Mouse (Mus musculus) macrophage (primary cell): ENCODE measurements around the gene Plch1. TPM values are rescaled to one million over a fixed set of nuclear protein-coding genes. Genes with fewer than 3 reads are reported as not detected.

ENCODE experiments used
- H3K27ac ChIP-seq: fragments of 350-480 bp; formaldehyde crosslinking; 2 replicates; pipeline ENCODE4 v1.9.0; 2021
- H3K36me3 ChIP-seq: fragments of 350-480 bp; formaldehyde crosslinking; 2 replicates; pipeline ENCODE4 v1.9.0; 2021; ENCODE audit errors: inconsistent target
- H3K4me3 ChIP-seq: fragments of 350-480 bp; formaldehyde crosslinking; 2 replicates; pipeline ENCODE4 v1.9.0; 2021; ENCODE audit errors: inconsistent target
- H3K79me2 ChIP-seq: fragments of 350-480 bp; formaldehyde crosslinking; 2 replicates; pipeline ENCODE4 v1.9.0; 2021; ENCODE audit errors: inconsistent target
- WGBS: methylation state at CpG from one replicate; pipeline ENCODE4 v1.1.7; 2026; ENCODE audit warnings: inconsistent platforms; ENCODE audit not compliant: missing documents; 5-methylcytosine and 5-hydroxymethylcytosine counted together
- polyA plus RNA-seq: library from polyadenylated mRNA; stranded (reverse); fragments of 250-400 nt; gene quantifications from 3 replicates; pipeline ENCODE4 v1.2.4, GENCODE M21; 2018; ENCODE audit warnings: inconsistent platforms

Gene Plch1
- polyA plus RNA-seq, 1 experiment from 2014 or later, result not detected

DNA sequence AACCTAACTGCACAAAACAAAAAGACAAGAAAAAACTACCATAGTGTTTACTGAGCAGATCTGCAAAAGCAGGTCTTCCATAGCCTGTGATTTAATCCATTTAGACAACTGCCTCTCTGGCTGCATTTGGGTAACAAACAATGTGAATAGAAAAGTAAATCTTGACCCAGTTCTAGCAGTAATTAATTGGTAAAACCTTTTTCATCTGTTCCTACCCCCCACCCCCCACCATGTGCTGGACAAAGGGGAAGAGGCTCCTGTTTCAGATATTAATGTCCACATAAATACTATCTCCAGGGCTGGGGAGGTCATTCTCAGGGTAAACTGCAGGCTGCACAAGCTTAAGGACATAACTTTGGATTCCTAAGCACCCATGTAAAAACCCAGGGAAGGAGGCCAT is 63.5 kb downstream of the Plch1 start:
- H3K27ac ChIP-seq, result no peak overlapping the region
- no peaks in the 10 kb centered on the region for H3K36me3 ChIP-seq
- no peaks in the 10 kb centered on the region for H3K79me2 ChIP-seq
- H3K4me3 ChIP-seq, result no peak overlapping the region

DNA sequence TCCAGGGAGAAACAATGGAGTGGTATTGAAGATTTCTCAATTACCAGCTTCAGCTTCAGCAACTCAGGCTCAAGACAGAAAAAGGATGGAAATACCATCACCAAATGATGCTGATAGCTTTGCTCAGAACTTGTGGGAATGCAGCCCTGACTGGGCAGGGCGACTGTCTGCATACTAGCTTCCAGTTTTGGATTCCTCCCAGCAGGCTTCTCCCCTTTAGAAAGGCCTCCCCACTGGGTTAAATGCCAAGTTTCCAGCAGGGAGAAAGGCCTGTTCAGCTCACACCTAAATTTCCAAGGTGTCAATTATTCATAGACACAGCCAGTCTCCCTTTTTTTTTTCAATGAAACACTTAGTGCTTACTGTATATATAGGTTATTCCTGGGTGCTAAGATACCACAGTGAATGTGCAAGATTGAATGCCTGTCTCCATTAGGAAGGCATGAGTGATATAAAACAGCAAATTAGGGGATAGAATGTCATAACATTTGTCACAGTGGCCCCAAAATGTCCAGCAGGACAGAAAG is 75.3 kb downstream of the Plch1 start:
- Histone ChIP-seq H3K36me3 (no peaks in the 10 kb centered on the region), H3K79me2 (no peaks in the 10 kb centered on the region), H3K27ac (no peak overlapping the region), H3K4me3 (no peak overlapping the region)
- 61% methylated on average over 1 of the region's 1 CpGs for WGBS

DNA sequence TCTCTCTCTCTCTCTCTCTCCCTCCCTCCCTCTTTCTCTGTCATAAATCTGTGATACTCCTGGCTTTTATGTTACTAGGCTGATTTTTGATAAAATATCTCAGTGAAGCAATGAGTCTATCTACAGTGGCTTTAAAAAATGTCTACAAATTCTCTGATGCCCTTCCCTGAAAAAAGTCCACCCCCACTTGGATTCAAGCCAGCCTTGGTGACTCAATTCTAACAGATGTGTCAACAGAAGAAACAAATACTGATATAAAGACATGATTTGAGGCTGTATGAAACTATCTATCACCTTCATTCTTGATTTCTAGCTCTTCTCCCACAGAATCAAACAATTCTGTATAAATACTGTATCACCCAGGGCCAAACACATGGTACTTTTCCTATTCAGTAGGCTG is 76.6 kb downstream of the Plch1 start:
- Histone ChIP-seq H3K79me2 (no peaks in the 10 kb centered on the region), H3K4me3 (no peak overlapping the region), H3K36me3 (no peaks in the 10 kb centered on the region), H3K27ac (no peak overlapping the region)

DNA sequence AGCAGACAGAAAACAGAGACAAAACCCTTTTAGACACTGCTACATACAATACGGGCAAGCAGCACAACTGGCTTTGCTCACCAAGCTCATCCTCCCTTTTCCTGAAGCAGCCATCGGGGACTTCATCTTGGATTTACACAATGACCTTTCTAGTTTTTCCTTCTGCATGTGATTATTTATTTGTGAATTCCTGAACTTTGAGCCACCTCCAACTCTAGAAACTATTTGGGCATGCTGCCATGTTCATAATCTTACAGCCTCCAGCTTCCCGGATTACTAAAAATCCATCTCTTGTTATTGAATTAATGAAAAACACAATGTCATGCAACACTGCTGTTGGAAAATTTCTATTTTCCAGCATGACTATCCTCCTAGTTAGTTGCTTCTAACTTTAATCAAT is 84.1 kb downstream of the Plch1 start:
- no peak overlapping the region for H3K27ac ChIP-seq
- no peaks in the 10 kb centered on the region for H3K36me3 ChIP-seq
- no peak overlapping the region for H3K4me3 ChIP-seq
- no peaks in the 10 kb centered on the region for H3K79me2 ChIP-seq
- 92% methylated on average over 3 of the region's 3 CpGs for WGBS

DNA sequence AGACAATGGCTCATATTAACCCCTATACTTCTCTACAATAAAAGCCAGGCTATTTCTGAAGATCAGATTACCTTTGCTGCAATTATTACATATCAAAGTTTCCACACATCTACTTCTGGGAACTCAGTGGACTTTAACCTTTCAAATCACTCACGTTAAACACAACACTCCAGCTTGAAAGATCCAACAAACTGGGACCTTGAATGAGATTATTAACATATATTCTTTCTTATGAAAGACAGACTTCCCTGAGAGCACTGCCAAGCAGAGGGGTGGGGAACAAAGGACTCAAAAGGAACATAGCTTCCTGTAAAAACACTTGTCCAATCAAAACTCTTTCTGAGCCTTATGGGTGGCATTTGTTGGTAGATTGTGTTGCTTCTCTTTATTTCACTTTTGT is 85.1 kb downstream of the Plch1 start:
- Histone ChIP-seq H3K27ac (no peak overlapping the region), H3K36me3 (no peaks in the 10 kb centered on the region), H3K4me3 (no peak overlapping the region), H3K79me2 (no peaks in the 10 kb centered on the region)
- 62% methylated on average over 1 of the region's 1 CpGs for WGBS

DNA sequence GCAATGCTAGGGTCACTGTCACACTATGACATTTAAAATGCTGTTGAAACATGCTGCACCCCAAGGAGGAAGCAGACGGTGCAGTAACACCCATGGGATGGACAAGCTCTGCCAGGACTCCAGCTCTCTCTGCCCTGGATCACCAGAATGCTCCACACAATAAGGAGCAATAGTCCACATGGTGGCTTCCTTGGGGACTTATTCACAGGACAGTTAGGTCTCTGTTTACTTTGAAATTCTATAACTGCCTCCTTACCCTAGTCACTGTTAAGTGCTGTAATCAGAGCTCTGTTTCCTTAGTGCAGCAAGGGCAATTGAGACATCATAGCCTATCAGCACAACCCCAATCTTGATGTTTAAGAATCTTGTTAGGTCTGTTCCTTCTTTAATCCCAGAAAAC is 92.4 kb downstream of the Plch1 start:
- H3K79me2 ChIP-seq, result no peaks in the 10 kb centered on the region
- no peak overlapping the region for H3K4me3 ChIP-seq
- 63% methylated on average over 1 of the region's 1 CpGs for WGBS
- H3K27ac ChIP-seq, result no peak overlapping the region
- no peaks in the 10 kb centered on the region for H3K36me3 ChIP-seq

DNA sequence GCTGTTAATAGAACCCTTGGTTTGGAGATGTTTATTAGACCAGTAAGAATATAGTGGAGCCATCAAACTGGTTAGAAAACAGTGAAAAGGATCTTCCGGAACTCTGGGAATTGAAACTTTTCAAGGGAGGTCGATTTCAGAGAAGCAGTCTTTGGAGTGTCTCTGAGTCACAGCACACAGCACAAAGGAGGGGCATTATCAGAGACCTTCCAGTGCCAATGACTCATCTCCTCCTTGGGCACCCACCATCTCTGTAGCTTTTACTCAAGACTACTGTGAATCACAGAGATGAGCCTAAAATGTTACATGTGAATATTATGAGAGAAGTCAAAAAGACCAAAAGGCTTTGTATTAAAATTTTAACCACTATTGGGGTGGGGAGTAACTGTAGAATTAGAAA is 93.8 kb downstream of the Plch1 start:
- no peaks in the 10 kb centered on the region for H3K79me2 ChIP-seq
- H3K36me3 ChIP-seq, result no peaks in the 10 kb centered on the region
- H3K27ac ChIP-seq, result no peak overlapping the region
- 82% methylated on average over 2 of the region's 2 CpGs for WGBS
- H3K4me3 ChIP-seq, result no peak overlapping the region

DNA sequence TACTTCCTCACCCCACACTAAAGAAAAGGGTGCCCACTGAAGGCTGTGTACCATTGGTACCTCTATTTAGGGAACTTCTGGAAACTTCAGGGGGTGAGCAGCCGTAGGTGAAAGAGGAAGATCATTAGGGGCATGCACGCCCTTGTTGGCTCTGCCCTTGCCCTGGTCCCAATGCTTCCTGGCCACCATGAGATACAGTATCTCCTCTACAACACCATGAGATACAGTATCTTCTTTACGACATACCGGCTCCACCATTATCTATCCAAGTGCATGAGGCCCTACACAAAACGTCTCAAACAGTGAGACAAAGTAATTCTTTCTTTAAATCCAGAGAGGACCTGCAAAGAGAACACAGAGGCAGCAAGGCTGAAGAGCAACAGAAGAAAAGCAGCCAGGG is 98.6 kb downstream of the Plch1 start:
- H3K27ac ChIP-seq, result no peak overlapping the region
- H3K4me3 ChIP-seq, result no peak overlapping the region
- WGBS, result 62% methylated on average over 5 of the region's 5 CpGs
- no peaks in the 10 kb centered on the region for H3K79me2 ChIP-seq
- H3K36me3 ChIP-seq, result no peaks in the 10 kb centered on the region

DNA sequence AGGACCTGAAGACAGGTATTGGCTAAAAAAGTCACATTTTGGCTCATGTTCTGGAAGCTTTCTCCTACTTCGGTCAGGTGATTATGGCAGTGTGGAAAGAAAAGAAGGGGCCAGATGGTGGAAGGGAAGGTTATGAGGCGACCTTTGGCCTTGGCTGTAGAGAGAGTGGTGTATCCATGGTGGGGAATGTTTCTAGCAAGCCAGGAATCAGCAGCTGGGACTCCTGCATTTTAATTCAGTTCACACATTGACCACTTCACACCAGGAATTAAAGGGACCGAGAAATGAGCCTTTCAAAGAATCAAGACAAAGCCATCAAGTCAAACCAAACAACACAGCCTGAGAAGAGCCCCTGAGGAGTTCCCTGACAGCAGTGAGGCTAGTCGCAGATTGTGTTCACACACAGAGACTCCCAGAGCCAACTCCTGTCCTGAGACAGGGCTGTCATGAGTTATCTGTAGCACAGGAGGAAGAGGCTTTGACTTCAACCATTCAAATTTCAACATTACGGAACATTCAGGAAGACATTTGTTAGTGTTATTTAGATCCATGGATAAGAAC is 112.4 kb downstream of the Plch1 start:
- 71% methylated on average over 5 of the region's 5 CpGs for WGBS
- no peaks in the 10 kb centered on the region for H3K36me3 ChIP-seq
- no peaks in the 10 kb centered on the region for H3K79me2 ChIP-seq
- H3K27ac ChIP-seq, result no peak overlapping the region
- H3K4me3 ChIP-seq, result no peak overlapping the region

DNA sequence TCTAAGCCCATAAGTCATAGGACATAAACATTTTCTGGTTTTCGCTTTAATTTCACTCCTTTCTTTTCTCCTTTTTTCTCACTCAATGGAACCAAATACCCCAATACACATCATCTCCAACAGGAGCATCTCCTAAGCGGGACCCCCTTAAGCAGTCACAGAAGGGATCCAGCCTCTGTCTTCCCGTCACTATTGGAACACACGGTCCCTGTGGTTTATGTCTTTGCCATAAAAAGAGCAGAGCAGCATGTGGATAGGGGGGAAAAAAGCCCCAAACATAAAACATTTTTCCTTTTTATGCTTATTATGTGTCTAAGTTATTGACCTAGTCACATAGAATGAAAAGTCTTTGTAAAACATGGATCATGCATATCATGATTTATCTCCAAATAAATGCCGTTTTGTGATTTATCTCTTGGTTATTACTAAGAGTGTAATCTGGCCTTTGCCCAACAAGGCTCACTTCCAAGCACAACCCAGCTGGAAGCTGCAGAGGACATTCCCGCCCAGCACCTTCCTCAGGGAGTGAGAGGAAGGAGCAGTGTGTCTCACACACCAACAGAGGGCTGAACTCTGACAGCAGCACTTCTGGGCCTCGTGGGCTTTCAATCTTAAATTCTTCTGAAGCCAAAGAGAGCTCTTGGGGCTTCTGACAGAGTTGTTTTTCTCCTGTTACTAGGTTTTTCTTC is 126.5 kb downstream of the Plch1 start:
- WGBS, result 86% methylated on average over 7 of the region's 7 CpGs
- Histone ChIP-seq H3K79me2 (no peaks in the 10 kb centered on the region), H3K4me3 (no peak overlapping the region), H3K36me3 (no peaks in the 10 kb centered on the region), H3K27ac (no peak overlapping the region)

DNA sequence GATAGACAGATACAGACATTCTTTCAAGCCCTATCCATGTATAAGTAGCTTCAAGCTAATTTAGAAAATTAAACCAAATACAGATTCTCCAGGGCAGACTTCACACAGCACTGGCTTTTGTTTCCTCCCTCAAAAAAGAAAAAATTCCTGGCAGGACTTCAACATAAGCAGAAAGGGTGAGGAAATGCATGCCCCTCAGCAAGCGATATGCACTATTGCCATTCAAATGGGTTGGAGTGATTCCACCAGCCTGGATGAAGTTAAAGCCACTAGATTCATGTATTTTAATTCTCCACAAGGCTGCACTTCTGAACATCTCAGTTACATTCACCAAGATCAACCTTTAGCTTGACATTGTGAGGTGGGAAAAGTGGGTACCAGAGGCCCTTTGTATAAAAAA is 138.5 kb downstream of the Plch1 start:
- 67% methylated on average over 1 of the region's 1 CpGs for WGBS
- no peaks in the 10 kb centered on the region for H3K36me3 ChIP-seq
- no peaks in the 10 kb centered on the region for H3K79me2 ChIP-seq
- no peak overlapping the region for H3K27ac ChIP-seq
- H3K4me3 ChIP-seq, result no peak overlapping the region

DNA sequence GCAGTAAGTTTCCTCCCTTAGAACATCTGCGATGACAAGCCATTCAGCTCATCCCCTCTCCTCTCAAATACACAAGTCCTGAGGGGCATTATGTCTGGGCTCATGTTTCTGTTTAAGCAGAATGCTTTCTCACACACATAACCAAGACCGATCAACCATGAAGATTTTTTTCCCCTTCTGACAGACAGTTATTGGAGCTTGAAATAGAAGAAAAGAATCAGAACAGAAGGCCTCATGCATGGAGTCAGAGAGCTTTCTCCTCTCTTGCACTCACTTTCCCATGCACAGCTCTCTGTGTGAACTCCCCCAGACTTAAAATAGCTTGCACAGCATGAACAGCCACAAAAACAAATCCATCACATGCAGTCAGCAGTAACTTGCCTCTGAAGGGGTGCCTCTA is 159.2 kb downstream of the Plch1 start:
- Histone ChIP-seq H3K36me3 (no peaks in the 10 kb centered on the region), H3K79me2 (no peaks in the 10 kb centered on the region), H3K27ac (no peak overlapping the region), H3K4me3 (no peak overlapping the region)
- WGBS, result 100% methylated on average over 2 of the region's 2 CpGs

DNA sequence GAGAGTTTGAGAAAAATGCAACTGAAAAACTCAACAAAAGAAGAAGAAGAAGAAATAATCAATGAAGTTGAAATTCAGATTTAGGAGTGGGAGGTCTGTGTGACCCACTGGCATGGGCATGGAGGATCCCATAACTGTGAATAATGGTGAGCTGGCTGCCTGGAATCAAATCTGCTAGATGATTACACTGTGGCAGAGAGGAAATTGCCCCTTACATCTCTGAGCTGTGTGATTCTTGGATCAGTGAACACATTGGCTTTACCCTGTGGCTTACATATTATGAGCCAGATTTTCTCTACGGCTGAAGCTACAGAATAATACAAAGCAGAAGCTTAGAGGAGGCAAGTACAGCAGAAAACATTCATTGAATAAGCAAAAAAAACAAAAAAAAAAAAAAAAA is 170.9 kb downstream of the Plch1 start:
- Histone ChIP-seq H3K4me3 (no peak overlapping the region), H3K27ac (no peak overlapping the region), H3K79me2 (no peaks in the 10 kb centered on the region), H3K36me3 (no peaks in the 10 kb centered on the region)
- 100% methylated on average over 1 of the region's 1 CpGs for WGBS

DNA sequence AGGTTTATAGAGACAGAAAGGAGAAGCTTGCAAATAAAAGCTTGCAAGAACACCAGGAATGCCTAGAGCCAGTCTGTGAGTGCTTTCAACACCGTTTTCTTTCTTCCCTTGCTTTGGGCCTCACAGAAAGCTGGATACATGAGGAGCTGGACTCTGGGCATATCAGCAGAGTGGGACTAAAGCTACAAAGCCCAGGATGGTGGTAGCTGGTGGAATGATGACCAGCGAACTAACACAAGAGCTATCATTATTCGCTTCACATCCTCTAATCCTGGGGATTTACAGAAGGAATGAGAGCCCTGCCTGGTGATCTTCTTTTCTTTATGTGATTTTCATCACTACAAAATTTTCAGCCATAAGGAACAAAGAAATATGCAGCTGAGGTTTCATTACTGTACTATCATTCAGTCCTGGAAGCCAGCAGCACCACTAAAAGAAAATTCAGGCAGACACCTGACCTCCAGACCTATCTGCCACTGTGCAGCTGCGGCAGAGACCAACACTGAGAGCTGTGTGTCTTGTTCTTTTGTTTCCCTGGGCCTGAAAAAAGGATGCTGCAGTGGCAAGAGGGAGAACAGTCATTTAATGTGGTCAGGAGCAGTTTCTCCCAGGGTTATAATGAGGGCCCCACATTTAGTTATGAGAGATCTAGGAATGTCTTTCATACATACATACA is 172.5 kb downstream of the Plch1 start:
- WGBS, result 87% methylated on average over 4 of the region's 4 CpGs

DNA sequence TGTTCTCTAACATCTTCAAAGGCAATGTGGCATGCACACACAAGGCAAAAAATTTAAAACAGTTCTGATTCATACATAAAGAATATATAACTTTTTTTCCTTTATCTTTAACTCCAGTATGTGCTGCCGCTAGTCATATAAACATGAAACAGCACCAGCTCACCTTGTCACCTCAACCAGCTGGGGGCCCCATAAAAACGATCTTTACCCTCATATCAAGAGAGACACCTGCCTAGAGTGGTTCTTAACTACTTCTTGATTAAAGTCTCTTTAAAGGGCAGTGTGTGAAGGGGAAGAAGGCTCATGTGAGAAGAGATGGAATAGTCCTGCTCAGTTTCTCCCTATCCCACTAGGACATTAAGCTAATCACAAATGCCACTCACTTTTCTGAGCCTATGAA is 205.6 kb downstream of the Plch1 start:
- Histone ChIP-seq H3K4me3 (no peak overlapping the region), H3K27ac (no peak overlapping the region), H3K79me2 (no peaks in the 10 kb centered on the region), H3K36me3 (no peaks in the 10 kb centered on the region)
- WGBS, result 80% methylated on average over 2 of the region's 2 CpGs

More for the DNA sequence above, 172.5 kb downstream of the Plch1 start:
- Histone ChIP-seq H3K27ac (no peak overlapping the region), H3K4me3 (no peak overlapping the region), H3K36me3 (no peaks in the 10 kb centered on the region), H3K79me2 (no peaks in the 10 kb centered on the region)
